Mouse (Mus musculus) forebrain, postnatal 0 days (tissue): ENCODE results near the gene Trim52. TPM values are rescaled to one million over a fixed set of nuclear protein-coding genes. Genes with fewer than 3 reads are reported as not detected.

Experiments
- ATAC-seq: fragments of 200-750 bp; cut with Nextera tagmentation; 2 replicates; pipeline ENCODE4 v1.8.0; 2017; ENCODE audit warnings: mild to moderate bottlenecking, moderate library complexity
- DNase-seq: peaks from one replicate; pipeline ENCODE4 v3.0.0-alpha.2; 2015
- H3K27ac ChIP-seq: fragments of 300-500 bp; sonication (generic); 2 replicates; pipeline ENCODE4 v1.5.1; 2014; ENCODE audit warnings: low read depth, mild to moderate bottlenecking, antibody characterized with exemption, low read length, moderate library complexity, mixed read lengths
- H3K27me3 ChIP-seq: fragments of 300-500 bp; sonication (generic); 2 replicates; pipeline ENCODE4 v1.6.1; 2014; ENCODE audit warnings: mild to moderate bottlenecking, low read length, mixed read lengths; ENCODE audit not compliant: insufficient read depth
- H3K36me3 ChIP-seq: fragments of 300-500 bp; sonication (generic); 2 replicates; pipeline ENCODE4 v1.6.1; 2014; ENCODE audit warnings: mild to moderate bottlenecking, moderate library complexity; ENCODE audit not compliant: insufficient read depth
- H3K4me1 ChIP-seq: fragments of 300-500 bp; sonication (generic); 2 replicates; pipeline ENCODE4 v1.6.1; 2014; ENCODE audit warnings: antibody characterized with exemption; ENCODE audit not compliant: insufficient read depth
- H3K4me2 ChIP-seq: fragments of 300-500 bp; sonication (generic); 2 replicates; pipeline ENCODE4 v1.6.1; 2014; ENCODE audit warnings: low read depth, mild to moderate bottlenecking, moderate library complexity
- H3K4me3 ChIP-seq: fragments of 300-500 bp; sonication (generic); 2 replicates; pipeline ENCODE4 v1.5.1; 2014; ENCODE audit warnings: low read depth, low read length, mixed read lengths
- H3K9ac ChIP-seq: fragments of 300-500 bp; sonication (generic); 2 replicates; pipeline ENCODE4 v1.6.1; 2014; ENCODE audit warnings: mild to moderate bottlenecking
- H3K9me3 ChIP-seq: fragments of 300-500 bp; sonication (generic); 2 replicates; pipeline ENCODE4 v1.6.1; 2016; ENCODE audit warnings: low read length
- CTCF ChIP-seq: sonication (generic); IDR thresholded peaks from 2 replicates; pipeline ENCODE4 v1.5.1; 2016; ENCODE audit warnings: antibody characterized with exemption, control low read depth, low read depth
- WGBS: fragments of 180-500 bp; shearing (Covaris S2); extraction: QIAGEN DNeasy Blood & Tissue Kit; methylation state at CpG from one replicate; pipeline ENCODE4 v1.1.7; 2014; 5-methylcytosine and 5-hydroxymethylcytosine counted together
- polyA plus RNA-seq: library from polyadenylated mRNA; unstranded; fragments of >200 nt; fragmentation: Nextera tagmentation; extraction: Ambion mirVana; gene quantifications from 2 replicates; pipeline ENCODE4 v1.2.1, GENCODE M21; 2015
- total RNA-seq: library from RNA; depleted of rRNA; stranded (reverse); fragments of >200 nt; gene quantifications from 2 replicates; pipeline ENCODE4 v1.2.3, GENCODE M21; 2014; rRNA removed

Gene Trim52
- total and polyA plus RNA-seq, 2 experiments from 2014 or later = not detected

DNA sequence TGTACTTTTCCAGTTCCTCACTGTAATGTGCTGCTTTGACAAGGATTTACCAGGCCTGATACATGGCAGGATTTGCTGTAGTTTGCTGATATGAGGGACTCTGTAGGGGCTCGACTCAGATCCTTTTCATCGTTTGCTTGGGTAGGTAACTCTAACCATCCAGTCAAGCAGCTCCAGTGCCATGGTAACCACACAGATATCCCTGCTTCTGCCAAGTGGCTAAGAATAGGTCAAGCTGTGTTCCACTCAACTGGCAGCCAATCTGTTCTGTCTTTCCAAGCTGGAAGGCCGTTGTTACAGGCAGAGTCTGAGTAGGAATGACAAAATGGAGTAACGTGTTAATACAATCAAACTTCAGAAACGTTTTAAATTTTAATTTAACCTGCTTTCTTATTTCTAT, 70.9 kb downstream of the Trim52 start:
- no peak overlapping the region for H3K9ac ChIP-seq
- H3K27ac ChIP-seq = no peak overlapping the region
- no peaks in the 10 kb centered on the region for H3K36me3 ChIP-seq
- no peak overlapping the region for H3K4me2 ChIP-seq
- no peak overlapping the region for H3K4me3 ChIP-seq
- ATAC-seq (peak; percentile 91), DNase-seq (peak; percentile 43)
- no peaks in the 10 kb centered on the region for H3K4me1 ChIP-seq
- WGBS = 32% methylated on average over 5 of the region's 5 CpGs
- no peak for TF ChIP-seq CTCF
- H3K27me3 ChIP-seq = no peaks in the 10 kb centered on the region
- H3K9me3 ChIP-seq = no peaks in the 10 kb centered on the region

DNA sequence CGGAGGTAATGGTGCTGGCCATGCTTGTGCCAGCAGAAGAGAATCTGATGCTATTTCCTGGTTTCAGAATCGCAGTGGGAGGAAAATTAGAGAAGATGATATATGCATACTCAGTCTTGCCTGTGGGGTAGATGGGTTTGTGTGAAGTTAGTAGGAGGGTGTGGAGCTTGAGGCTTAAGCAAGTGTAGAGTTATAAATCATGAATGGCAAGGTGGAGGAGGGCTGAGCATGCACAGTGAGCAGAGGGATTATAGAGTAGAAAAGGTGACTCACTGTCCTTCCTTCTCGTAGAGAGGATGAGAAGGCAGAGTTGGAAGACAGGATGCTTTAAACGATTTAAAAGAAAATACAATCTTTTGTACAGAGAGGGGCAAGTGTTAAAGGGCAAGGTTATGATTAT, 72.2 kb downstream of the Trim52 start:
- no peak for ATAC-seq
- no peaks in the 10 kb centered on the region for H3K9me3 ChIP-seq
- no peaks in the 10 kb centered on the region for H3K27me3 ChIP-seq
- no peaks in the 10 kb centered on the region for H3K36me3 ChIP-seq
- H3K4me3 ChIP-seq = no peak overlapping the region
- no peak overlapping the region for H3K27ac ChIP-seq
- H3K4me1 ChIP-seq = no peaks in the 10 kb centered on the region
- no peak overlapping the region for H3K9ac ChIP-seq
- WGBS = 84% methylated on average over 4 of the region's 4 CpGs
- DNase-seq = no peak
- TF ChIP-seq CTCF = no peak
- H3K4me2 ChIP-seq = no peak overlapping the region

DNA sequence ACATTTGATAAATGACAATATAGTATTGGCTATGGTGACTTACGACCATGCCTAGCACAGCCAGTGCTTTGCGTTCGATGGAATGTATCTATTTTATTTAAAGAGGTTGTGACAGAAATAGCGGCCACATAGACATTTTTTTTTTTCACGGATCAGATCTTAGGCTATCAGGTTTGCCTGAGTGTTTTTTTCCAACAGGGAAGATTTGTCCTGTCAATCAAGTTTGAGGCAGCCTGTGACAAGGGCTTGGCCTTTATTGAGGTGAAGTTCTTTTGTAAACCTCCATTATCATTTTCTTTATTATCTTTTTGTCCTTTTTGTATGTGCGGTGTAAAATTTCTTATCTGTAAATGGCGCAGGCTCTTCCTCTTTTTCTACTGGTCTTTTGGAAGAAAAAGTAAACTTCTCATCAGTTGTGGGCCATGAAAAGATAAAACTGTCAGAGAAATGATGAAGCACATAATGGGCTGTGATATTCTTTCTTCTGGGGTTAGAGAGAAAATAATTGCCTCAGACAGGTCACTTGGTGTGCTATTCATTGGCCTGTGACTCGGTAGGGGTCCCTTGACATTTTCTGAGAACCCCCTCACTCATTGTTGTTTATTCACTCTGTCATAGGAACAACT, 73.2 kb downstream of the Trim52 start:
- 56% methylated on average over 8 of the region's 8 CpGs for WGBS
- H3K9me3 ChIP-seq = no peaks in the 10 kb centered on the region
- no peak overlapping the region for H3K4me2 ChIP-seq
- no peak overlapping the region for H3K27ac ChIP-seq
- no peak overlapping the region for H3K9ac ChIP-seq
- no peak overlapping the region for H3K4me3 ChIP-seq
- no peak for TF ChIP-seq CTCF
- H3K36me3 ChIP-seq = no peaks in the 10 kb centered on the region
- DNase-seq = no peak
- no peaks in the 10 kb centered on the region for H3K4me1 ChIP-seq
- no peaks in the 10 kb centered on the region for H3K27me3 ChIP-seq
- ATAC-seq = no peak

DNA sequence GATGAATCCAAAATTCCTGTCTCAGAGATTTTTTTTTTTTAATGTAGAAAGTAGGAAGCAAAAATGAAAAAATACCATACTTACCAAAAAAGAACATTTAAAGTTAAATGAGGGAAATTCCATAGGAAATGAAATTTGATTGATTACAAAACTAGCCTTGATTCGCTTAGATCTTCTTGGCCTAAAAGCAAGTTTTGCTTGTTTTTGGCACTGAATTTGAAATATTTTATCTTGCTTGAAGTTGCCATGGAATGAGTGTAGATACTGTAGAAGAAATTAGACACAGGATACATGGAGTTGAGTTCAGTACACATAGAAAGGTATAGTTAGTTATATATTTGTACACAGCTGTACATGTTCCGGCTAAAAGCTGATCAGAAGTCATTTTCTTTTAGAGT, 73.7 kb downstream of the Trim52 start:
- no peak for ATAC-seq
- Histone ChIP-seq H3K27me3 (no peaks in the 10 kb centered on the region), H3K9ac (no peak overlapping the region), H3K4me1 (no peaks in the 10 kb centered on the region), H3K4me2 (no peak overlapping the region), H3K27ac (no peak overlapping the region), H3K4me3 (no peak overlapping the region), H3K9me3 (no peaks in the 10 kb centered on the region), H3K36me3 (no peaks in the 10 kb centered on the region)
- TF ChIP-seq CTCF = no peak
- 79% methylated on average over 2 of the region's 2 CpGs for WGBS
- no peak for DNase-seq

DNA sequence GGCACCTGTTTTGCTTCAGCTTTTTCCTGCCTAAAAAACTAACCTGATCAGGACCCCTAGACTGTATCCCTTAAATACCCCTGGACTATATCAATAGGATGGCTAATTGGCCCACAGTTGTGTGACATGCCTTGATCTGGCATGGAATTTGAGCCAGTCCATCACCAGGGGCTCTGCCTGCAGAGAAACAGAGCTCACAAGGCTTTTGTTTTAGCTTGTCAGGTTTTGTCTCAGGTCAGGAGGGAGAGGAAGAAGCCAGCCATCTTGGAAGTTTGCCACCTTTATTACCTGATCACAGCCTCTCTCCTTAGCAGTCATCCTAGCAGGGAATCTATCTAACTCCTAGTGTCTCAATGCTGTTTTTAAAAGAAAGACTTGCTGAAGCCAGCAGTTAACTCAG, 74.6 kb downstream of the Trim52 start:
- no peaks in the 10 kb centered on the region for H3K27me3 ChIP-seq
- no peak for ATAC-seq
- H3K4me2 ChIP-seq = no peak overlapping the region
- no peak for DNase-seq
- H3K9me3 ChIP-seq = no peaks in the 10 kb centered on the region
- no peak overlapping the region for H3K27ac ChIP-seq
- H3K9ac ChIP-seq = no peak overlapping the region
- H3K4me1 ChIP-seq = no peaks in the 10 kb centered on the region
- no peaks in the 10 kb centered on the region for H3K36me3 ChIP-seq
- no peak for TF ChIP-seq CTCF
- H3K4me3 ChIP-seq = no peak overlapping the region

DNA sequence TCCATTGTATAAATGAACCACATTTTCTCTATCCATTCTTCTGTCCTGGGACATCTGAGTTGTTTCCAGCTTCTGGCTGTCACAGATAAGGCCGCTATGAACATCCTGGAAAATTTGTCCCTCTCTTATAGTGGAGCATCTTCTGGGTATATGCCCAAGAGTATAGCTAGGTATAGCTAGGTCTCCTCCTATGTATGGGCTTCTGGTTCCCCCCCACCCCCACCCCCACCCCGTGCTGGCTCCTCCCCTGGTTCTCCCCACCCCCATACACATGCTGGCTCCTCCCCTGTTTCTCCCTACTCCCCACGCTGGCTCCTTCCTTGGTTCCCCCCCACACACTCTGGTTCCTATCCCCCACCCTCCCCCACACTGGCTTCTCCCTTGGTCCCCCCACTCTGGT, 78.0 kb downstream of the Trim52 start:
- no peak for DNase-seq
- no peak overlapping the region for H3K4me2 ChIP-seq
- H3K27ac ChIP-seq = no peak overlapping the region
- H3K36me3 ChIP-seq = no peaks in the 10 kb centered on the region
- 88% methylated on average over 3 of the region's 3 CpGs for WGBS
- no peak for TF ChIP-seq CTCF
- H3K27me3 ChIP-seq = no peaks in the 10 kb centered on the region
- no peaks in the 10 kb centered on the region for H3K4me1 ChIP-seq
- no peaks in the 10 kb centered on the region for H3K9me3 ChIP-seq
- H3K9ac ChIP-seq = no peak overlapping the region
- no peak for ATAC-seq
- no peak overlapping the region for H3K4me3 ChIP-seq

Other genes starting within 250 kb of the Trim52 start
- gene Spry2, start 209.4 kb upstream of the Trim52 start, total RNA-seq = 22.8 and 26.3 TPM in 2 replicates
- gene Spry2, start 209.4 kb upstream of the Trim52 start, polyA plus RNA-seq = 49.9 and 56.7 TPM in 2 replicates